Mouse (Mus musculus): ENCODE results near the gene Ric8b.

Ric8b gene

GRCm38 (mm10) chr10:85013464-85013863, 96.0 kb downstream of the Ric8b start:
- DNase-seq, result peak; percentile 54

DNA sequence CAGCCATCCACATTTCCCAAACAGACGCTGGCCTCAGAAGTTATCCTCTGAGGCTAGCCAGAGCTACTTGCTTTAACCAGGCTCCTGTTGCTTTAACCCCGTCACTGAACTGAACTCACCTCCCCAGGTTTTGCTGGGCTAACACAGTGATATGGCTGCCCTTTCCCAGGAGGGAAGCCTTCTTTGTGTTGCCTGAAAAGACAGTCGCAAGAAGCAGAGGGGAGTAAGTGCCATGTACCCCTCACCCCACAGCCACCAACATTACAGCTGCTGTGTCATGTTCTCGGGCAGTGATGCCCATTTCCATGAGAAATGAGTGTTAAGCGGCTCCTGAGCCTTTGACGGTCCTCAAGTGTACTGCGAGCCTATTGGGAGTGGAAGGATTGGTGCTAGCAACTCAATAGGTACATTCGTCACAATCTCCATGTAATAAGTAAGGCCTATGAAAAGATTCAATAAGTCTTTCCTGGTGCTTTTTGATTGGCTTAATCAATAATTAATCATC, 96.6 kb downstream of the Ric8b start:
- no peak for DNase-seq

GRCm38 (mm10) chr10:85014456-85014976, 97.1 kb downstream of the Ric8b start:
- DNase-seq, result no peak

- DNase-seq, result no peak
These were observed 105.4 kb downstream of the Ric8b start for GRCm38 (mm10) chr10:85022647-85023312.

DNA sequence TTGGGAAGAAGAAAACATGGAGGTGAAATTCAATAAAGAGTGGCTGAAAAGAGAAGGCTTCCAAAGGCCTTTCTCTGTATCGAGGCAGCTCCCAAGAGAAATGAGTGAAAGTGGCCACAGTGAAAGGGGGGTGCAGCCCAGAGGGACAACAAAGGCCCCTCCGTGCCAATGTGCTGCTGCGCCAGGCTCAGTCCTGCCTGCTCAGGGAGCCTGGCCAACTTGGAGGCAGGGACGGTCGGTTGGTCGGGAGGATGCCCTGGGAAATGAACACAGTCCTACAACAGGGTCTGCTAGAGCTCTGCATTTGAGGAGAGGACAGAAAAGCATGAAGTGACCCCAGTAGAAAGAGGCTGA, 105.9 kb downstream of the Ric8b start:
- DNase-seq, result no peak

DNA sequence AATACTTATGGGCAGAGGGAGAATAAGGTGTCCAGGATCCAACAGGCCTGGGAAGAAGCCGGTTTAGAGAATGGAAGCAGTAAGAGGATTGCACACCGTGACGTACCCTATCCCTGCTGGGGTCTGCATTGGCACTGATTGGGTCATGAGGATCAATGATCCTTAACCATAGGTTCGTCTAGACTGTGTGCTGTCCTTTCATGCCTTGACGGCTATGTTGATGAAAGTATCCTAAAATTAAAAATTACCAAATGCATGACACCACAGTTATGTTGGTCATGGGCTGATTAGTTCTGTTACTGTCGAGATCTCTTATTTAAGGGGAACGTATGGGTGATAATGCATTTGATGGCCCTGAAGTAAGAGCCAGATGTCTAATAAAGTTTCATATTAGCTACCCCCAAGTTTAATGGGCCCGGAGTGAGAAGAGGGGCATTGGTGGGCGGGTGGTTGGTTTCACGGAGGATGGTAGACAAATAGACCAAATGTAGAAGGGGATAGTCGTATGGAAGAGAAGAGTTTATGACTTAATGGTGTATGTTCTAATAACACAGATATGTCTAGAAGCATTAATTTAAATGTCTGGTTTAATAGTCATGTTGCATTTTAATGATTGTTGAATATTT, 108.5 kb downstream of the Ric8b start:
- DNase-seq, result no peak

- DNase-seq, result no peak
These were observed 110.3 kb downstream of the Ric8b start for GRCm38 (mm10) chr10:85027619-85028175.

- DNase-seq, result peak; percentile 11
These were observed 117.8 kb downstream of the Ric8b start for GRCm38 (mm10) chr10:85035131-85035725.

GRCm38 (mm10) chr10:85038147-85038546, 120.7 kb downstream of the Ric8b start:
- DNase-seq, result no peak

GRCm38 (mm10) chr10:85038852-85039251, 121.4 kb downstream of the Ric8b start:
- no peak for DNase-seq

DNA sequence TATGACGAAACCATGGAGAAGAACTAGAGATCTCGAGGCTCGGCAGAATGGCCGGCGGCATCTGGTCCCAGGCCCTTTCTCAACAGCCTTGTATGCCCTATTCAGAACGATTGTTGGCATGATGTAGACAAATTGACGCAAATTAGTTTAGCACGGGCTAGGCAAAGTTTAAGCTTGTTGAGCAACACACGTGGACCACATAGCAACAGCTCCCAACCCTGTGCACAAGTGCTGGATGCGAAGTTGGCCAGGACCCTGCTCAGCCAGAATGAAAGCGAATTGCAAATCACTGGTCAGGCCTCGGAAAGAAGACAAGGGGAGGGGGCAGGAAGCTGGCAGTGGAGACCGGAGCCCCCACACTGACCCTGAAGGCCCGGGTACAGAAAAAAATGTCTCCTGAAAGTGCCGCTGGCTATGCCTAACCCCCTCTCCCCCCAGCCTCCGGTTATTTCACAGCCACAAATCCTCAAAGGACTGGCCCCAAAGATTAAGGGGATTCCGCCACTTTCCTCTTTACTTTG, 126.8 kb downstream of the Ric8b start:
- no peak for DNase-seq

- peak; percentile 53 for DNase-seq
These were observed 127.6 kb downstream of the Ric8b start for GRCm38 (mm10) chr10:85044732-85045720.

- DNase-seq, result peak; percentile 28
These were observed 129.2 kb downstream of the Ric8b start for GRCm38 (mm10) chr10:85046585-85046984.

DNA sequence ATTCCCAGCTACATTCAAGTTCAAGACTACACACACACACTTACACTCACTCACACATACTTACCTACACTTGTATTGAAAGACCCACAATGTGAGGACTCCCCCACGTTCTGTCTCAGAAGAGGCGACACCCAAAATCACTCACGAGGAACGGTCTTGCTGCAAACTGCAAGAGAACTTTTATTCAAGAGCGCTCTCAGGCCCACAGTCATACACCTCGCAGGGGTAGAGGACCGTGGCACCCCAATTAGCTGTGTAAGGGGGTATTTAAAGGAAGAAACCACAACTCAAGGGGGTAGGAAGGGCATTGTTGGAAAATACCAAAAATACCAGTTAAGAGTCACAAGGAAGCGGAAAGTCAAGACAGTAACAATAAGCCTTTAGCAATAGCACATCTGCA, 130.6 kb downstream of the Ric8b start:
- DNase-seq, result no peak

- DNase-seq, result no peak
These were observed 133.3 kb downstream of the Ric8b start for GRCm38 (mm10) chr10:85050668-85051208.

GRCm38 (mm10) chr10:85052451-85052850, 135.0 kb downstream of the Ric8b start:
- DNase-seq, result no peak

DNA sequence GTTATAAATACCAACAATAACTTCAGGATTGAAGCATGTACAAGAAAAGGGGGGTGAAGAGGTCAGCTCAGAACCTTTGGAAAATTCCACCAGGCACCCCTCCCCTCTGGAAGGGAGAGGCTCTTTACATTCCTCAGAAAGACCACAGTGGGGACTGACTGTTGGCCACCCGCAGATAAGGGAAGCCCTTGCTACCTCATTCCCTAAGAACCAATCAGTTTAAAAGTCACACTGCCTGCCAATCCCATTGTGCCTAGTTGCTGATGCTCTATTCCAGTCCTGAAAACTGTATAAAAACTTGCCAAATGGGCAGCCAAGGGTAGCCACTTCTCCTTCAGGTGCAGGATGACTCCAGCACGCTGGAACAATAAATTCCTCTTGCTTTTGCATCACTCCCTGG, 137.5 kb downstream of the Ric8b start:
- no peak for DNase-seq

Measured in thymus, postnatal 25 days (tissue).